Mouse (Mus musculus) layer of hippocampus, adult 9-11 months (tissue): ENCODE measurements around the gene Sox5.

Source experiments
- DNase-seq: peaks from one replicate; pipeline ENCODE4 v3.0.0; 2022

The Sox5 gene

DNA sequence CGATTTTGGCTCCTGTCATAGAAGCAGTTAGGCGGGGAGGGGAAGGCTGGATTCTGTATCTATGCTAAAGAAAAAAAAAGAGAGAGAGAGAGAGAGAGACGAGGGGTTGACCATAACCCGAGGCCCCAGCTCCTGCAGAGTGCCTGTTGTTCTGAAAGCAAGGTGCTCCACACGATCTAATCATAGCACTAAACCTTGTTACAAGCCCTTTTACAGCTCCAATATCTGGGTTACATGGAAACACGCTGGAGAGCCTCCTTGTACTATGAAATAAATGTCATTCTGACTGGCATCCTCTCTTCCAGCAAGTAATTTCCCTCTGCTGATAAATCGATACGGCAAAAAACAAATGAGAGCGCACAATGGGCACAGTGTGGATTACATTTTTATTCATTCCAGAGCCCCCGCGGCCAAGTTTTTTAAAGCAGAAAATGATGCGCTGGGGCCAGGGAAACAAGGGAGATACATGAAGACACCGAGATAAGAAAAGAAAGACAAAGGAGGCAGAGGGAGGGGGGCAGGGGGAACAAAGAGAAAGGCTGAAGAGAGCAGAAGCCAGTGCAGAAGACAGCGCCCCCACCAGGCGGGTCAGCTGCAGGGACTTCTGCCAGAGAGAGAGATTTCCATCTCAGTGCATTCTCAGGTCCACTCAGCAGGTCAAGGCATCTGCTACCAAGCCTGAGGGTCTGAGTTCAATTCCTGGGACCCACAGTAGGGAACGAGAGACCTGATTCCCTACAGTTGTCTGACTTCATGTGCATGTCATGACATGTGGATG, 304.3 kb downstream of the Sox5 start:
- no peak for DNase-seq

GRCm38 (mm10) chr6:144473437-144473836, 308.3 kb downstream of the Sox5 start:
- DNase-seq: no peak

- no peak for DNase-seq
These were observed 309.5 kb downstream of the Sox5 start for GRCm38 (mm10) chr6:144472089-144472900.

DNA sequence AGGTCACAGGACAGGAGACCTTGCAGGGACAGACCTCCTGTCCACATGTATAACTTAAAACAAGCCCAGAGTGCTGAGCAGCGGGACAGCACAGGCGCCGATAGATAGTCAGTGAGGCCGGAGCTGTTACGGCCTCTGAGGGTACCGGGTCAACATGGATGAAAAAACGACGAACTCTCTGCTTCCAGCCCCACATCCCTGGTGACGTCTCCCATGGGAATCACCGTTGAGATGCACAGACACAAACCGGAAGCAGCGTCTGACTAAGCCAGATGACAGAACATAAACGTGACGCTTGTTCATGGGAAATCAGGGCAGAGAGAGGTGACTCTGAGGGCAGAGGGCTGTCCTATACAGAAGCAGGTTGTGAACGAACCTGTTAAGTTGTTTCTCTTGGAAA, 315.1 kb downstream of the Sox5 start:
- DNase-seq: no peak

DNA sequence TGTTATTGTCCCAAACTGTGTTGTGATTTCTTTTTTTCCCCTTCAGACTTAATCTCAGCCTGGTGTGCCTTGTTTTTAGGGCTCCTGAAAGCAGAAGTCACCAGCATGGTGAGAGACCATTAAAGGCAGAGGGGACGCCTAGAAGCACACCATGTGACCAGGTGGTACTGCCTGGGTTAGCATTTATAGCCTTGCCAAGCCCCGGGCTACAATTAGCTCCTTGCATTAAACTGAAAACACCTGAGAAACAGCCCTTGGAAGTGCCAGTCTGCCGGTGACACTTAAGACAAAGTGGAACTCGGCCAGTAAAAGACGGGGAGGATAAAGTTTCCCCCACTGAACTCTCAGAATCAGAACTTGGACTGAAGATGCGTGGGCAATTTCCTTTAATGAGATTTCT, 318.1 kb downstream of the Sox5 start:
- DNase-seq: no peak

- no peak for DNase-seq
These were observed 318.5 kb downstream of the Sox5 start for GRCm38 (mm10) chr6:144463274-144463673.

- no peak for DNase-seq
These were observed 322.3 kb downstream of the Sox5 start for GRCm38 (mm10) chr6:144459486-144459885.

- DNase-seq: no peak
These were observed 324.3 kb downstream of the Sox5 start for GRCm38 (mm10) chr6:144457500-144457899.

DNA sequence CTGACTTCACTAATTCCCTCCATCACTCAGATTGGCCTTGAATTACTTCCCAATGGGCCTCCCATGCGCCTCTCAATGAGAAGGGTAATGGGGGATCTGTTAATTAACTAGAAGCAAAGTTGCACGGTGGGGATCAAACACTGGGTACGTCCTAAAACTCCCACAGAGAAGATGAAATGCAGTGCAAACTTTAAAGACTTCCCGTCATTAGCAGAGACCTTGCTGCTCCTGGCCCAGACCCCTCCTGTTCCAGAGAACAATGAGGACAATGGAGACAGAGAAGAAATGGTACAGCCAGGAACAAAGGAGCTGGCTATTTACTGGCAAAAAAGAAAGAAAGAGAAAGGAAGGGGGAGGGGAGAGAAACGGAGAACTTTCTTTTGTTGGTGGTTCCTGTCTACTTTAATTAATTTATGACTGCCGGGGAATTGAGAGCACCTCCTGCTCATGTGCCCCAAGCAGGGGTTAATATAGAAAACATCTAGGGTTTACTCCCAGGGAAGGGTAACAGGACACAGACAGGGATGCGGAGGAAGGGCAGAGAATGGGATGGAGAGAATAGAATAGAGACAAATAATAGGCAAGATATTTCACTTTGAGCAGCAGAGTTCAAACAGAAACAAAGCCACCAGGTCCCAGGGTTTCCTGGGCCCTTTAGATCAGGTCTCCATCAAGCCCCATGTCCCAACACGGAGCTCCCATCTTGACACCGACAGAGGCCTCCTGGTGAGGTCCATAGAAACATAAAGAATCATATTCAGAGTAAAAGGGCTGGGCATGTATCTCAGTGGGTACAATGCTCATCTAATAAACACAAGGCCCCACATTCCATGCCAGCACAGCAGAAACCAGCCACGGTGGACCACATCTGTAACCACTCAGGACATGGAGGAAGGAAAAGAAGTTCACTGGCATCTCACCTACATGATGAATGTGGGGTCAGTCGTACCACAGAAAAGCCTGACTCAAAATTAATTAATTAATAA, 327.2 kb downstream of the Sox5 start:
- no peak for DNase-seq

DNA sequence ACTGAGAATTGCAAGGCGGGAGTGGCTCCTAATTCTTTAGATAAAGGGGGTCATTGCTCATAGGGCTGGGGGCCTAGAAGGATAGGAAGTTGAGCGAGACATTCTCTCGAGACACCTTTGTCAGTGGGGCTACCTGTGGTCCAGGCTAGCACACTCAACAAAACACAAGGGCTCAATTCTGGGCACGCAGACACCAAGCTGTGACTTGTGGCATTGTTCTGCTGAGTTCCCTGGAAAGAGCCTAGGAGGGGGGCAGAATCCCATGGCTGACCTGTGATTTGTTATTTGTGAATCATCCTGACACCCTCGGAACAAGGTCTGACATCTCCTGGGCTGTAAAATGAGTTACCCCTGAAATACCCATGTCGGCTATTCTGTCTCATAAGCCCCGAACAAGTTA, 328.2 kb downstream of the Sox5 start:
- no peak for DNase-seq

GRCm38 (mm10) chr6:144453147-144453546, 328.6 kb downstream of the Sox5 start:
- DNase-seq: no peak

DNA sequence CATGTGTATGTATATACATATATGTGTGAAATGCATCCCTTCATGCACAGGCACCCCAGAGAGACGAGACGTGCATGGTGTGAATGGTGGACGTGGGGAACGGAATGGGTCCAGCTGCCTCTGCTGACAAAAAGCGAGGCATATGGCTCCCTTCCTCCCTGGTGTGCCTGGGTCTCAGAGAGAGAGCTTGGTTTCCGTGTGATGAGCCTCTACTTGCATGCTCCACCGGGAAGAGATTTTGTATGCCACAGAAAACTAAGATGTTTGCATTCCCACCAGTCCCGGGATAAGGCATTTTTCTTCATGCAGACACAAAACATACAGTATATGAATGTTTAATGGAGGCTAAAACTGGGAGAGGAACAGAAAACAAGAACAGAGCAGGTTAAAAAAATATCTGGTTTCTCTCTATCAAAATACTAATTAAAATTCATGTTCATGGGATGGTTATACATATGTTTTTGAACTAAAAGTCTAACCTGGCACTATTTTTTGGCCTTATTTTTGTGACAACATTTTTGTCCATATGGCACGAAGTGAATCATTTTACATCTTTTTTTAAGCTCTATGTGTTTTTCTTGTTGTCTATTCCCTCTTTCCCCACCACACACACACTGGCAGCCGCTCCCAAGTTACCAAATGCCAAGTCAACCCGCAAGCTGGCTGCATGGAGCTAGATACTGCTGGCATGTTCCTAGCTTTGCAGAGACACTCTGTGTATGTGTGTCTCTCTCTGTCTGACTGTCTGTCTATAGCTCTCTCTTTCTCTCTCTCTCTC, 329.4 kb downstream of the Sox5 start:
- DNase-seq: peak; percentile 84

GRCm38 (mm10) chr6:144451631-144452030, 330.1 kb downstream of the Sox5 start:
- no peak for DNase-seq

- DNase-seq: no peak
These were observed 335.9 kb downstream of the Sox5 start for GRCm38 (mm10) chr6:144445761-144446373.

GRCm38 (mm10) chr6:144444367-144444766, 337.4 kb downstream of the Sox5 start:
- no peak for DNase-seq

GRCm38 (mm10) chr6:144443681-144444080, 338.1 kb downstream of the Sox5 start:
- no peak for DNase-seq

DNA sequence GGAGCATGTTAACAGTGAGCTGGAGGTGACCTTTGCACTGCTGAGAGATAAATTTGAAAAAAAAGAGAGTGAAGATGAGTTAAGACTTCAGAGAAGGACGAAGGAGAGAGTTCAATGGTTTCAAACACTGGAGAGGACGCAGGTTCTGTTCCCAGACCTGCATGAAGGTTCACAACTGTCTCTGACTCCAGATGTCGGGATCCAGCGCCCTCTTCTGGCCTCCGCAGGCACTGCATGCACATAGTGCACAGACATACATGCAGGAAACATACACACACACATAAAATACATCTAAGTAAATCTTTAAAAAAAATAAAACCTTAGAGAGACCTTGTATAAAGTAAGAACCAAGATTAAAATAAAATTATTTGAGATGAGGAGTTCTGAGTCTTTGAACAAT, 352.5 kb downstream of the Sox5 start:
- no peak for DNase-seq

GRCm38 (mm10) chr6:144408030-144408429, 373.7 kb downstream of the Sox5 start:
- DNase-seq: no peak

DNA sequence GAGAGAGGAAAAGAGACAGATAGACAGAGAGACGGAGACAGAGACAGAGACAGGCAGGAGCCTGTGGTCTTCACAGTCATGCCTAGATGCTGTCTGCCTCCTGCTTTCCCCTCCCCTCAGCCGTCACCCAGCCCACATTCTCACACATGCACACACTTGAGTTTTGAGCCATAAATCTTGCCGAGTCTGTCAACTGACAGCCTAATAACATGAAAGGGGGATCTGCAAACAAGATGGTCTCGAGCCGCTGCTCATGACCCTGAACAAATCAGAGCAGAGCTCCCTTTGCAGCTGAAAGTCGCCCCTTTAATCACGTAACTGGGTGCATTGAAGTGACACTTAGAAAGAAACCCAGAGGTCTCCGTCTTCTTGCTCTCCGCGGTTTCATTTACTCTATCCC, 383.7 kb downstream of the Sox5 start:
- no peak for DNase-seq

DNA sequence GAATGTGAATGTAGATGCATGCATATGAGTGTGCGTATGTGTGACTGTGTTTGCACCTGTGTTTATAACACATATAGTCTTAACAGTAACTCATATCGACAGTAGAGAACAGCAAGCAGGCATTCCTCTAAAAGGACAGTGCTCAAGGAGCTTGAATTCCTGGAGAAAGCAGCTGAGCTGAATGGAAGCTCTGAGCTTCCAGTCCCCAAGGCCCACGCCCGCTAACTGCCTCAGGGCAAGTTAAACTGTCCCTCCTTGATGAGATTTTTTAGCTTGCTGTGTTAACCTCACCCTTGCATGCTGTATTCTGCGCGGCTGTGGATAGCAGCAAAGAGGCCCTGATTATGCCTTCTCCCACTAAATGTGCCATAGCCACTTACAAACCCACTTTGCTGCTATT, 388.6 kb downstream of the Sox5 start:
- no peak for DNase-seq

GRCm38 (mm10) chr6:144389333-144390054, 392.3 kb downstream of the Sox5 start:
- no peak for DNase-seq
